Mouse (Mus musculus) embryonic fibroblast, embryonic 13.5 days (primary cell): ENCODE data around the gene Tram2.

ENCODE experiments used
- CTCF ChIP-seq: IDR thresholded peaks from 2 replicates; pipeline ENCODE4 v1.5.1; 2011; ENCODE audit warnings: mild to moderate bottlenecking, control low read depth, low read length, moderate library complexity, borderline replicate concordance; ENCODE audit not compliant: insufficient read depth
- POLR2A ChIP-seq: IDR thresholded peaks from 2 replicates; pipeline ENCODE4 v1.6.1; 2011; ENCODE audit warnings: low read depth, mild to moderate bottlenecking, control low read depth, low read length, moderate library complexity

DNA sequence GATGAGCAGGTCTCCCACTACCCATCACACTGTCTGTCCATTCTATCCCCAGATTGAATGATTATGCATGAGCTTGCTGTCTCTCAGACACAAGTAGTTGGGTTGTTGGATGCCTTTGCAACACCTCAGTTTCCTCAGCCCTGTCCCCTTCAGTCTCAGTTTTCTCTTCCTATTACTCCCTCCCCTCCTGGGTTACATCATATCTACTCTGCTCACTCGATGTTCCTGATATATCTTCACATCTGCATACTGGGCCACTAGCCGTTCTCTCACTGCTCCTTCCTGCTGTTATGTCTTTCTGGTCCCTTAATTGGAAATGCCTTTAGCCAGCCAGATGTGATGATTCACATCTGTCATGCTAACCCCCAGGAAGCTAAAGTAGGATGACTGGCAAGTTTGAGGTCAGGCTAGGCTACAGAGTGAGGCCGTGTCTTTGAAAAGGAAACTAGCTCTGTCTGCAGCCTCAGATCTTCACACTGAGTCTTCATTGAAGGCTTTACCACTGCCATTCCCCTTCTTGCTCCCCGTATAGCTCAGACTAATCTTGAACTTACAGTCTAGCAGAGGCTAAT lies 15.7 kb upstream of the Tram2 start:
- no peak for TF ChIP-seq CTCF
- no peak for TF ChIP-seq POLR2A
